Mouse (Mus musculus) frontal cortex, adult 2 months (tissue): Measurements from ENCODE around the gene Maff. TPM values are rescaled to one million over a fixed set of nuclear protein-coding genes. Genes with fewer than 3 reads are reported as not detected.

Experiments used
- DNase-seq, 2 experiments: peaks; one replicate each; pipeline ENCODE4 v3.0.0; 2022; ENCODE audit warnings: low spot score in 1 of 2; ENCODE audit errors: extremely low spot score in 1 of 2
- polyA plus RNA-seq: library from polyadenylated mRNA; depleted of rRNA; stranded (reverse); fragments of >200 nt; gene quantifications from 2 replicates; pipeline ENCODE4 v1.2.3, GENCODE M21; 2012

Maff gene
- polyA plus RNA-seq, 1 experiment, result 0.62 TPM

- DNase-seq, result no peak
These were observed 17.0 kb upstream of the Maff start for GRCm38 (mm10) chr15:79329346-79329978.

DNA sequence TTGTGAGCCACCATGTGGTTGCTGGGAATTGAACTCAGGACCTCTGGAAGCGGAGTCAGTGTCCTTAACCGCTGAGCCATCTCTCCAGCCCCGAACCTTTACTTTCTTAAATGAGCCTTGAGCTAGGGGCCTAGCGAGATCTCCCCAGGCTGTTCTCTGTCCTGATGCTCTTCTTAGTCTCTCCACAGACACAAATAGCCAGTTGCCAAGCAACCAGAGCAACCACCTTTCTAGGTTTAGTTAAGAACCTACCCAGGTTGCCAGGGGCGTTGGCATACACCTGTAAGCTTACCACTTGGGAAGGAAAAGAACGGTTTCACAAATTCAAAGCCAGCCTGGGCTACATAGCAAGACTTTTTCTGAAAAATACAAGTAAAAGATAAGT is 16.4 kb upstream of the Maff start:
- DNase-seq, result no peak

GRCm38 (mm10) chr15:79330521-79330920 is 15.9 kb upstream of the Maff start:
- DNase-seq, result no peak

GRCm38 (mm10) chr15:79333409-79333808 is 13.0 kb upstream of the Maff start:
- DNase-seq, result no peak

DNA sequence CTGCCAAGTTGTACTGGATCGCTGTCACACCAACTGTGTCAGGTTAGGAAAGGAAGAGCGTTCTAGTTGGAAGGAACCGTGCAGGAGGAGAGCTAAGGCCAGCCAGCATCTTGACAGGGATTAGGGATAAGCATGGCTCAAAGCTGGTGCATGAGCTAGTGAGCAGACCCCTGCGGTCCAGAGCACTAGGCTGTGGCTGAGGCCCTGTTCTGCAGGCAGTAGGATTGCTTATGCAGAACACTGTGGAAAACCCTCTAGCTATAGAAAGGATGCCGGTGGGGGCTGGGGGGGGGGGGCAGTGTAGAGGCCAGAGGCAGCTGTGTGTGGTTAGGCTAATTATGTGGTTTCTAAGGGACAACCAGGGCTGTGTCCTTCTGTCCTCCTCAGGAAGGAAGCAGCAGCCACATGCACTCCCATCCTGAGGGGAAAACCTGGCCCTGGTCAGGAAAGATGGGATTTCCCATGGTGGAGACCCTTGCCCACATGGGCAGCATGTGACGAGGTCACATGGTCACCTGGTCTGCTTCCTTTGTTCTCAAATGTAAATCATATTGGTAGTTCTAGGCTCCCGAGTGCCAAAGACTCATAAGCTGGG is 11.3 kb upstream of the Maff start:
- no peak for DNase-seq

DNA sequence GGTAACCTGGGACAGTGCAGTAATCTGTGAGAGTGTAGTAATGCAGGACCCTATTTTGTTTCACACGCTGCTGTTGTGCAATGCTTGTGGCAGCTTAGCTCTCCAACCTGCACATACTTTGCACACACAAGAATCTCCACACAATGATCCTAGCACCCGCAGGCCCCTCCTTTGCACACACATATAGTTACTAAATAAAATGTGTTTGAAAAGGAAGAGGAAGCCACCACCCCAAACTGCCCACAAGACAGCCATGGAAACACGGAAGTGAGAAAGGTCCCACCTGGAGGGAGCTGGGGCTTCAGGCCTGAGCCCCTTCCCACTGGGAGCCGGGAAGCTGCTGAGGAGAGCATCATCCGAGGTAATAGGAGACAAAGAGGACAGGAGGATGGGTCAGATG is 7.4 kb upstream of the Maff start:
- DNase-seq, result no peak

- DNase-seq, result no peak
These were observed 3.6 kb upstream of the Maff start for GRCm38 (mm10) chr15:79342641-79343337.

- DNase-seq, result no peak
These were observed 1.8 kb upstream of the Maff start for GRCm38 (mm10) chr15:79344627-79345026.

GRCm38 (mm10) chr15:79347165-79347844 is 884 bp downstream of the Maff start:
- peak; percentile 65 to 88 for DNase-seq

DNA sequence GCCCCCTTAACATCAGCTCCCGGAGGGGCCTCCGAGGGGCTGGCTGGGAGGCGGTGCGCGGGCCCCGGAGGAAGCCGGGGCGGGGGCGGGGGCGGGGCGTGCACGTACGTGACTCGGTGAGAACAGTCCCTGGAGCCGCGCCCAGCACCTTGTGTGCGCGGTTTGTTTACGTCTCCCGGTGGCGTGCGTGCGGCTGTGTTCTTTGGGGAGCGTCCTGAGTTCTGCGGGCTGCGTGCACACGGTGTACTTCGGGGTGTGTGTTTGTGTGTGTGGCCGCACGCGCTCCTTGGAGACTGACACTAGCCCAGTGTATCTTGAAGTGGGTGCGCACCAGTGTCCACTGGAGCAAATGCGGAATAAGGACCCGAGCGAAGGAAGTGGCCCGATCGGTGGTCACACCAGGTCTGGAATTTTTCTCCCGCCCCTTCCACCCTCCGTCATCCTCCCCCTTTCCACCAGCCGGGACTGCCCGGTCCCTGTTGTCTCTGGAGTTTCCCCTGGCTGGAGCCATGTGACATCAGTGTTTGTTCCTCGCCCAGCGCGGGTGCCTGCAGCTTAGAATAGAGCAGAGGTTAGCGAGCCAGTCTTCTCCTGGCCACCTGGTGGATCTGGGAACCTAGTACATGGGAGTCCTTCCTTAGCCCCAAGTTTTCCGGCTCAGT is 1.6 kb downstream of the Maff start:
- no peak for DNase-seq

DNA sequence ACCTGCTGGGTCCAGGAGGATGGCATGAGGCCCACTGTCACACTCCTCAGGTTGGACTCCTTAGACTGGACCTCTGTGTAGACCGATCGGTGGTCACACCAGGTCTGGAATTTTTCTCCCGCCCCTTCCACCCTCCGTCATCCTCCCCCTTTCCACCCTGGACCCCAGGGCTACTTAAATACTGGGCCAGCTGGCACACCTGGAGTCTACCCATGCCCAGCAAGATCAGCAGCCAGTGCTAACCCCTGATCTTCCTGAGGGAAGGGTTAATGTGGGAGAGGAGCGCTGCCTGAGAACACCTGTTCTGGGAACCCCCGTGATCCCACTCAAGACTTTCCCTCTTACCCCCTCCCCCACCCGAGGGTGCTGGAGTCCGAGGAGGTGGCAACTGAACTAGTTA is 2.2 kb downstream of the Maff start:
- DNase-seq, result no peak

DNA sequence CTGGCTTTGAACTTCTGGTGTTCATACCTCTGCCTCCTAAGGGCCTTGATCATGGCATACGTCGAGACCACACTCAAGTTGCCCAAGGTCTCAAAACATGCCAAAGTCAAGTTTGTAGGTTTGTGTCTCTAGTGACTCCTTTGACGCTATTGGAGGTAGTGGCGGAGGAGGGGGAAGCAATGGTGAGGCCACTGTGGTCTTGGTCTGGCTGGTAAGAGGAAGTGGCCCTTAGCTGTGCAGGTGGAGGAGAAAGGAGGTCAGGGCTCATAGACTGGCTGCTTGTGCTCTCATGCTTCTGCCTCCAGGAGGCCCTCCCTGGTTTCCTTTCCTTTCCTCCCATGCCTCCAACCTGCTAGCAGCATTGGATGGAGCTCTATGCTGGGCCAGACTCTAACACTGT is 4.4 kb downstream of the Maff start:
- DNase-seq, result no peak

DNA sequence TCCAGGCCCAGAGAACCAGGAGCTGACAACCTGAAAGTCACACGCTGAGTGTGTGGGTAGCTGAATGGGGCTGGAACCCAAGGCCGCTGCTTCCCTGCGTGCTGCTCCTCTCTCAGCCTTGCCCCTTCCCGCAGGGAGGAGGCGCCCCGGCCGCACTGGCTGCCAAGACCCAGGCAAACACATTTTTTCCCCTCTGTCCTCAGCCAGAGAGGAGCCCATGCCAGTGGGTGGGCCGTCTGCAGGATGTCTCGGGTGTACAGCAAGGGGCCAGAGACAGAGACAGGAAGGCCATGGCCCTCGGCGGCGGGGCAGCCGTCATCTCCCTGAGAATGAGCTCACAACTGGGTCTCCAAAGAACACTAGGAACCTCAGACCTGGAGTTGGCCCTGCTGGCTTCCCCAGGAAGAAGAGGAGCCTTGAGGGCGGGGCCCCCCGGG is 4.9 kb downstream of the Maff start:
- DNase-seq, result no peak

DNA sequence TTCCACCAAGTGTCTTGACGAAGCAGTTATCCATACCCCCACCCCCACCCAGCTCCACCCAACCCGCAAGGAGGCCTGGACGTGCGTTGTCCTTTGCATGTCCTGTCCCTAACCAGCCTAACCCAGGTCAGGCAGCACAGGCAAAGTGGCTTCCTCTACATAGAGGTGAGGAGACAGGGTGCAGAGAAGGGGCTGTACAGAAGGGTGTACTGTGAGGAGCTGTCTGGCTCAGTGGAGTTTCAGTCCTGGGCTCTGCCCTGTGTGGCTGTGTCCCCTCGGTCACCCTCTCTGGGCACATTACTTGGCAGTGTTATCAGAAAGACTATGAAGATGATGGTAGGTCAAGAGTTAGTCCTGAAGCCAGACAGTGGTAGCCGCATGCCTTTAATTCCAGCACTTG is 6.1 kb downstream of the Maff start:
- DNase-seq, result no peak

- no peak for DNase-seq
These were observed 7.4 kb downstream of the Maff start for GRCm38 (mm10) chr15:79353690-79354305.

- DNase-seq, result no peak
These were observed 8.2 kb downstream of the Maff start for GRCm38 (mm10) chr15:79354619-79355018.

DNA sequence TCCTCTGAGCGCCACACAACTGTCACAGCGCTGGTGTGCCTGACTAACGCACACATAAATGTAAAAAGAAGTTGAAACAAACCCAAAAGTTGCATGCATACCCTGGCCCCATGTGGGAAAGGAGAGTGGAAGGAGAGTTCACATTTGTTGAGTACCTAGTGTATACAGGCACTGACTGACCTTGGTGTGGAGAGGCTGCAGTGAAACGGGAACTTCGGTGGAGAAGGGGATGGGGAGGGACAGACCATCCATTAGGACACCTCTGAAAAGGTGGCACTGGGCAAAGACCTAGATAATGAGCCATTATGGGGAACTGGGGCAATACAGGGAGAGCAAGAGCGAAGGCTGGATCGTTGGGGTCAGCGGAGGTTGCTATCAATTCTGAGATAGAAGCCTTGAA is 10.1 kb downstream of the Maff start:
- no peak for DNase-seq

DNA sequence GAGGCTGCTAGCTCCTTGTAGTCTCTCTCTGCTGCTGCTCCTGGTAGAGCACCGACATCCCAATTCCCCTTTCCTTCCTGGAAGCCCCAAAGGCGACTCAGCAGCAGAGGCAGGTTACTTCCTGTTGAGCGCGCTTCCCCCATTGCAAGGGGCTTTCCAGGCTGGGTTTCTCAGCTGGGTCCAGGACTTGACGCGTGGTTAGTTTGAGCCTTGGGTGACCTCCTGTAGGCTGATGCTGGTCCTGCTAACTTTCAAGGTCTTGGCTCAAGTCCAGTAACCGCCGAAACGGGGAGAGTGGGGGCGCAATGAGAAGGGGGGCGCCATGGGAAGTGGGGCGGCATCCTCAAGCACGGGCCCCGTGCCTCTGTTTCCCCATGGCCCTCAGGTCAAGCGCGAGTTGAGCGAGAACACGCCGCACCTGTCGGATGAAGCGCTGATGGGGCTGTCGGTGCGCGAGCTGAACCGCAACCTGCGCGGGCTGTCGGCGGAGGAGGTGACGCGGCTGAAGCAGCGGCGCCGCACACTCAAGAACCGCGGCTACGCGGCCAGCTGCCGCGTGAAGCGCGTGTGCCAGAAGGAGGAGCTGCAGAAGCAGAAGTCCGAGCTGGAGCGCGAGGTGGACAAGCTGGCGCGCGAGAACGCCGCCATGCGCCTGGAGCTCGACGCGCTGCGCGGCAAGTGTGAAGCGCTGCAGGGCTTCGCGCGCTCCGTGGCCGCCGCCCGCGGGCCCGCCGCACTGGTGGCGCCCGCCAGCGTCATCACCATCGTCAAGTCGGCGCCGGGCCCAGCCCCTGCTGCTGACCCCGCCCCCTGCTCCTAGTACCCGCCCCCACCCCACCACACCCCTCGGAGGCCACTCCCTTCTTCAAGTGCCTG is 10.9 kb downstream of the Maff start:
- peak in 1 of 2 experiments; percentile 56 for DNase-seq

DNA sequence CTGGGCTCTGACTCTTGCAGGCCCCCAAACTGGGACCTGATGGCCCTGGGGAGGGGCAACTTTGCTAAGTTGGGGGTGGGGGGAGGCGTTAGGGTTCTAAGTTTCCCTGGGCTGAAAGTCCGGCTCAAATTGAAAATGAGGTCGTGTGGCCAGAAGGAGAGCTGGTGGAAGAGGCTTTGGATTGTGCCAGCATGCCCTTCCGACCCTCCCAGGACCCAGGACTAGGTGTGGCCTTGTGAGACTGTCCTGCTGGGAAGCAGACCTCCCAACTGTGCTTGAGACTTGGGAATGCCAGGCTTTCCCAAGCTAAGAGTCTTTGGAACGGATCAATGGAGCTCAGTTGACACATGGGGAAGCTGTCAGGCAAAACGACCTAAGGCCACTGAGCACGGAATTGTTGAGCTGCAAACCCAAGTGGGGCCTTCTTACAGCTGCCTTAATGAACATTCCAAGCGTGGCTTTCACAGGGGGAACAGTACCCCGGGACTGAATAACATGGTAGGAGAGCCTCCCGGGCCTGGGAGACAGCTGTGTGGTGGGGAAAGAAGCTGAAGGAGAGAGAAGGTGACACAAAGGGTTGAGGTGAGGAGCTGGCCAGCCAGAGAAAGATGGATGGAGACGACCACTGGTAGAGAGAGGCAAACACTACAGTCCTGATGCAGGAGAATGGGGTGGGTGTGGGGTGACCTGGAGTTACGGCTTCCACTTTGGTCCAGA is 11.7 kb downstream of the Maff start:
- DNase-seq, result no peak
